Mouse (Mus musculus): ENCODE results near the gene Tmem30b.
A peak's percentile ranks its signal among the peaks of the same experiment; 100 is the strongest.
"Not testable (repeated sequence)": the region's sequence is repeated elsewhere in the genome, so short reads cannot be mapped to it uniquely, and the experiment has no call there.

Tmem30b gene

DNA sequence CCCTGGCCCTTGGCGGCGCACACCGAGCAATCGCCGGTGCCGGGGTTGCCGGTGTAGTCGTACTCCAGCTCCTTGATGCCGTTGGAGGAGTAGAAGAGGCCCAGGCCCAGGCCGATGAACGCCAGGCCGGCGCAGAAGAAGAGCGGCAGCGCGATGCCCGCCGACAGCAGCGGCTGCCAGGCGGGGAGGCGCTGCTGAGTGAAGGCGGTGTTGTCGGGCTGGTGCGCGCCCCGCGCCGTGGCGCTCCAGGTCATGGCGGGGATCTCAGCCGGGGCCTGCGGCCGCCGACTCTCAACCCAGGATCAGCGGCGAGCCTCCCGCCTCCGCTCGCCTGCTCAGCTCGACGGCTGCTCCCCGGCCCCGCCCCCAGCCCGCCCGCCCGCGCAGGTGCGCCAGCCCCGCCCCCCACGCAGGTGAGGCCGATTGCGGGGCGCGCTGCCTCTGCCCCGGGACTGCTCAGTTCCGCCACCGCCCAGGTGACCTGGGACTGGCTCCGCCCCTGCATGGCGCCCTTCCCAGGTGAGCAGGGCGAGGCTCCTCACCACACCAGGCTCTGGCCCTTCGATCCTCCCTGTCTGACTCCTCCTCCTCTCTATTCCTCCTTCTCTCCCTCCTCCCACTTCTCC, at the start of gene Tmem30b:
Gene Tmem30b (minus strand): TSS at position 307 of the 626 bp plus-strand sequence.
- no peak for DNase-seq

DNA sequence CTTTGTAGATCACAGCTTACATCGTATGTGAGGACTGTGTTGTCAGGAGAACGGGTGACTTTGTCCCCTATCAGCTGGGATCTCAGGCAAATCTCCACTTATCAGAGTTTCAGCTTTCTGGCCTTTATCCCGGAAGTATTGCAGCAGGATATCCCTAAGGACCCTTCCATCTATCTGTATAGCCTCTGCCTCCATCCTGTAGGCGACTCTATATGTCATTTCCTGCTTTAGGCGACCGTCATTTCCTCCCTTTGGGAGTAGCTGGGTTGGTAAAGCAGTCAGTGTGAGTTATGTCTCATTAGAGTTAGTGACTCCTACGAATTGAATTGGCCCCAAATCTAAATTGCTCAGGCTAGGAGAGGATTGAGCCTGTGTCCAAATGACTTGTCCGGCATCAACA, 49.0 kb upstream of the Tmem30b start:
- DNase-seq, result no peak

DNA sequence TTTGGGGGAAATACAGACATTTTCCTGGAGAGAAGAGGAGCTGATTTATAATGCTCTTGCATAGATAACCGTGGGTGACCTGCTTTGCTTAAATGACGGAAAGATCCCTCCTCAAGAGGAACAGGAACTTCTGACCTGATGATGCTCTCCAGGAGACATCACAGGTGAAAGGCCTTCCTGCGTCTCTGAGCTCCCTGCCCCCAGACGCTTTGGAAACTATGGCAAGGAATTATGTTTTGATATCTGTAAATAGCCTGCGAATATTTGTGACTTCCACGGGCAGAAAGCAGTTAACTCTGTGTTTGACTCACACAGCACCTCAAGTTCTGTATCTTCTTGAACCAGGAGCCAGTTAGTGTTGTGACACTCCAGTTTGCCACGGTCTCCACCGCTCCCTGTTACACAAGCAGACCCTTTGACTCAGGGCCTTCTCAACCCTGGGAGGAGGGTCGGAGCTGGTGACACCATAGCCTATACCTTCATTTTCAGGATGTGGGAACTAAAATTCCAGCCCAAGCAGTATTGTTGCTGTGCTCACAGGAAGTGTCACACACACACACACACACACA, 48.1 kb upstream of the Tmem30b start:
- DNase-seq, result no peak

DNA sequence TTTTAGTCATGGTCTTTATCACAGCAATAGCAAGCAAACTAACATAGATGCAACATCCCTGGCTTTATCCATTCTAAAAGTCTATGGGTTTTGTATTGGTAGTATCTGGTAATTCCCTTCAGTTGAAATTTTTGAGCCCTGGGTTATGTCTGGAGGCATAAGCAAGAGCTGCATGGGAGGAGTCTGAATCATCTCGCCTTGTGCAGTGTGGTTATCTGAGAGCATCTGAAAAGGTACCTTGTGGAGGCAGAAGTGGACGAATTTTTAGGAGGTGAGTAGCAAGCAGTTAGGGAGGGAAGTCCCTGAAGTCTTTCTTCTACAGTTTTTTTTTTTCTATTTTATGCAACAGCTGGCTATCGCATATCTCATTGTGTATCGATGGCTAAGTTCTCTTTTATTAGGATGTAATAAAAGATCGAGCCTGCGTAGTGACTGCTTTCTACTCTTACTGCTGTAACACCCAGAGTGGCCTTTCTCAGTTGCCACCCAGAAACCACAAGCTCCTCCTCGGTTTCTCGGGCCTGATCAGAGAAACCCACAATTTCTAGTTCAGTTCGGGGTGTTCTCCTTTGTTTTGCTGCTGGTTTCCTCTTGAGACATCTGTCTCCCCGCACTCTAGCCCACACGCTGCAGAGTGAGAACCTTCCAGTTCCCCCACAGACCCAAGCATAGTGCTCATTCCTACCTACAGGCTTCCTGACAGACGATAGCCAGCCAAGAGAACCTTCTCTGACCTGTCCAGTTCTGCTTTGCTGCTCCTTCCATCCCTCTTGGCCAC, 47.0 kb upstream of the Tmem30b start:
- DNase-seq, result peak; percentile 47 to 73

DNA sequence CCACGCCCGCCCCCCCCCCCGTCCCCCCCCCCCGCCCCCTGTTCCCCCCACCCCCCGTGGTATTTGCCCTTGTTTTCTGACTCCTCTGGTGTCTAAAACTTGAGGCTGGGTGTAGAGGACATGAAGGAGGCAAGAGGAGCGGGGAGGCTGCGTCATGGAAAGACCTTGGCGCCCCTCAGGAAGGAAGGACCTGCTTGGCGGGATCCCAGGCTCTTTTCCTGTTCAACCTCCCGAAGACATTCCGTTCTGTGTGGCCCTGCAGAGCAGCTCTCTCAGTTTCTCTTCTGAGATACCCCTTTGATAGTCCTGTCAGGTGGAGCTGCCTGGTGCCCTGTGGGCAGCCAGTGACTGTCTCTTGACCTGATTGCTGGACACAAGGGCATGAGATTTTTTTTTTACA, 45.4 kb upstream of the Tmem30b start:
- no peak for DNase-seq

DNA sequence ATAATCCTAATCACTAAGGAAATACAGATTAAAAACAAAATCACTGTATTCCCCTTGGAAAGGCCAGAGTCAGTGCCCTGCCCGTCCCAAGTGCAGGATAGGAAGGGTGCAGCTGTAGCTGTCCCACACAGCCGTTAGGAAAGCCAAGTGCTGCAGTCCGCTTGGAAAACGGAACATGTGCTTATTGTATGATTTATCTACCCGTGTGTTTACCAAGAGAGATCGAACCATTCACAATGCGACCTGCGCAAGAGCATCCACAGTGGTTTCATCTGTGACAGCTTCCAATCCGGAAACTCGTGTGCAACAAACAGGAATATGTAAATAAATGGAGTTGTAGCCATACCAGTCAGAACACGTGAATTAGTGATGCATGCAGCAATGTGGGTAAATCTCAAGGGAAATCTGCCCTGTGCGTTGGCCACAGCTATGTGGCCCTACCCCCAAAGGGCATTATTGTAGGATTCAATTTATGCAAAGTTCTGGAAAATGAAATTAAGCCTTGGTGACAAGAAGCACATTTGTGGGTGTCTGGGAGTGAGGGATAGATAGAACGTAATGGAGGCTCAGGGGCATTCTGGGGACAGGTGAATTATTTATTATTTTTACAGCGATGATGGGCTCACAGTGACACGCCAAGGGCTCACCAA, 44.6 kb upstream of the Tmem30b start:
- no peak for DNase-seq

DNA sequence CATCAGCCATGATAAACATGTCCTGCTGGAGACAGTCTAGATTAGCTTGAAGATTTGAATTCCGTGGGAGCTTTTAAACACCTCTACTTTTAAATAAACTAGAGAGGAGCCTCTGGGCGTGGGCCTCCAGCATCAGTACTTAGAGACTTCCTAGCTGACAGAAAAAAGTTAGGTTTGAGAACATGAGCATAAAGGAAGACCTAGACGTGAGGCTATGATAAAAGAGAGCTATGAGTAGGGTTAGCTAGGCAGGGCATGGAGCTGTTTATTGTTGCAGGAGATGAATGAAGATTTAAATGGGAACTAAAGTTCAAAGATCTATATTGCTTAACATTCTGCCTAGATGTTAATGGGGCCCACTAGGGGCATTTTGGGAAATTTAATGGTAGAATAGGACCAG, 41.1 kb upstream of the Tmem30b start:
- no peak for DNase-seq

DNA sequence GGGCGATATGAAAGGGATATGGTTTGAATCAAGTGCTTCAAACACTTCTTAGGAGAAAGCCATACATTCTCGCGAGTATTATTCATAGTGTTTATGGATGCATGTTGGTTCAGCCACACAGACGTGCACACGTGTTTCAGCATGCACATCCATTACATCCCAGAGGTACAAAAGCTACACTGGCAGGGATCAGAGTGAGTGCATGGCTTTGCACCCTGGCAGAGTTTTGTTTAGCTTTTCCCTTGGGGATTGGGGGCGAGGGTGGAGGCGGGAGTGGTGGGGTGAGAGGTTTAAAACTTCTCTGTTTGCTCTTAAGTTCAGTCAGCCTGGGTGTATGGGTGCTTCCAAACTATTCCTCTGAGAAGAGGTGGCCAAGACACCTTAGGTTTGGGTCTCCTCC, 39.7 kb upstream of the Tmem30b start:
- no peak for DNase-seq

DNA sequence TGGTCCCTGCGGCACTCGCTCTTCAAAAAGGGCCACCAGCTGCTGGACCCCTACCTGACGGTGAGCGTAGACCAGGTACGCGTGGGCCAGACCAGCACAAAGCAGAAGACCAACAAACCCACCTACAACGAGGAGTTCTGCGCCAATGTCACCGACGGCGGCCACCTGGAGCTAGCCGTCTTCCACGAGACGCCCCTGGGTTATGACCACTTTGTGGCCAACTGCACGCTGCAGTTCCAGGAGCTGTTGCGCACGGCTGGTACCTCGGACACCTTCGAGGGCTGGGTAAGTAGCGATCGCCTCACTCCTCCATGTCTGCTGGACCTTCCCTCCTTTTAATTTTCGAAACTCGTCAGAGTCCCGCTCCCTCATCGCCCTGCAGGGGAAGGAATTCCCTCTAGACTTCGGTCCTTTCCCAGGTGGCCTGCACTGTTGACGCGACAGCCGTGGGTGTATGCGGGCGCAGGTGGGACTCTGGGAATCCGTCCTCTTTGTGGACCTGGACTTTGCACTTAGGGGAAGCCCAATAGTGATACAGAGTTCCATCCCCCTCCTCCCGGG, 39.1 kb upstream of the Tmem30b start:
- no peak for DNase-seq

DNA sequence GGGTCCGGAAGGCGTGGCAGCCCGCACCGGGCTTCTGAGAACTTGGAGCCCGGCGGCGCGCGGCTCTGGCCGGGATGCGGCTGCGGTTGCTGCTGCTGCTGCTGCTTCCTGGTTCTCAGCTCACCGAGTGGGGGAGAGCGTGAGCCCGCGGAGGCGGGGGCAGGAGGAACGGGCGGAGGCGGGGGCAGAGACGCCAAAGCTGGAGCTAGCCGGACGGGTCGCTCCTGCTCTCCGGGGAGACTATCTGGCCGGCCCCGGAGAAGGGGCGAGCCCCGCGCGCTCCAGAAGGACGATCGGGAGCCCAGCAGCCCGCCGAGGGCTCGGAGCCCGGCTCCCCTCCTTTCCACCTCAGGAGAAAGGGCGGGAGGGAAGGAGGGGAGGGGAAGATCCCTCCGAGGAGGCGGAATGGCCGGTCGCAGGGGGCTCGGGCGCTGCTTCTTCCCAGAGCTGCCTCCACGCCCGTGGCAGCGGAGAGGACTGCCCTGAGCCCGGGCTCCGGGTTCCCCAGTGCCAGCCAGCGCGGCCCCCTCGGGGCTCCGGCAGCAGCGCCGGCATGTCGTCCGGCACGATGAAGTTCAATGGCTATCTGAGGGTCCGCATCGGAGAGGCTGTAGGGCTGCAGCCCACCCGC, 38.5 kb upstream of the Tmem30b start, which contains the start of gene Prkch:
Gene Prkch (plus strand): TSS at position 187 of the 631 bp plus-strand sequence.
- peak; percentile 85 to 90 for DNase-seq

DNA sequence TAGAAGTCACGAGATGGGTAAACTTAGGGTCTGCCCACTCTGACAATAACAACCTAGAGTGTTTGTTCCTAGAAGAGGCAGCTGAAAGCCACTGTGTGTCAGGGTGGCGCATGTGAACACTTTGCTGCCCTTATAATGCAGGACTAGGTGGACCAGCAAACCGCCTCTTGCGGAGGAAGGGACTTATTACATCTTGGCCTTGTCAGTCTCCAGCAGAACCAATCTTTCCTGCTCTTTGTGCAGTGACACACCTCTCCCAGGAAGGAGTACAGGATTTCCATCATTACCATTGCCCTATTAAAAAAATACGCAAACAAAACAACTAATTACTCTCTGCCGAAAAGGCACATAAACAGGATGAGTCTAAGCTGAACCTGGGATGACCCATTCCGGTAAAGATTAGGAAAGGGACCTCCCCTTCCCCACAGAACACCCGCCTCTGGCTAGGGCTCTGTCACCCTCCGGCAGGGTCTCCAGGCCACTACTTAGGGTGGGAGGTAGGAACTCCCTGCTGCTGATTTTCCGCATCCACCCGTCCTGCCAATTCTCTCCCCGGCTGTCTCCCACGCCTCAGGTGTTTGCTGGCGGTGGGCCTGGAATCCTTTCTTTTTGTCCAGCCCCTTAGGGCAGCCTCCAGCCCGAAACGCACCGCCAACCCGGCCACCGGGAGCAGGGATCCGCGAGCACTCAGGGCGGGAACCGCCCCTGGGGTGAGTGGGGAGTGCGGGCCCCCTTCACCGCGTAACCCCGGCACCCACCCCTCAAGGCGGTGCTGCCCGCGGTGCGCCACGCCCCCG, 37.8 kb upstream of the Tmem30b start:
- DNase-seq, result no peak

DNA sequence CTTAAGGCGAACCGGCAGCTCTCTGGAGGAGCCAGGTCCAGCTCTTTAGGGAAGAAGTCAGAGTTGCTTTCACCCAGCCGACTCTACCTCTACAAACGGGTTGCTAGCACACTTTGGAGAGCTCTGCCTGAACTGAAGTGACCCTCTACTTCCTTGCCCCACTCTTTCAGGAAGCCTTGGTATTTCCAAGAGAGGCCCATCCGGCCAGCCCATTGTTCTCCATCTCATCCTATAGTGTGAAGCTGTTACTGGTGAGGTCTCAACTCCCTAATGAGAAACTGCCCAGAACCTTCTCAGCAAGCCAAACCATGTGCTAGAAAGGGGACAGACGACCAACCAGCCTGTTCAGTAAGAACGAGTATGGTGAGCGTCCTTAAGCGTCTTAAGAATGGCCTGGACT, 37.1 kb upstream of the Tmem30b start:
- no peak for DNase-seq

DNA sequence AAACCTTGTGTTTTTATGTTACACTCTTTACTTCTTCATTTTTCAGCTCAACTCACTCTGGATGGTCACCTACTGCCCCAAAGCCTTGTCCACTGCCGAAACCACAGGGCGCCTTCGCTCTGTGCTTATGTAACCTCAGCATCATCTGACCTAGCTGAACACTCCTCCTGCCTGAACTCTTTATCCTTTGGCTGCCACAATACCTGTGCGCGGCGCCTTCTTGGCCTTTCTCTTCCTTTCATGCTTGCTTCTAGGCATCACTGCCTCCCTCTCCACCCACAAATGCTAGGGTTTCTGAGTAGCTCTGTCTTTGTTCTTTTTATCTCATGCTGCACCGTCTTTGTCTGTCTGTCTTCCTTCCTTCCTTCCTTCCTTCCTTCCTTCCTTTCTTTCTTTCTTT, 34.6 kb upstream of the Tmem30b start:
- no peak for DNase-seq

DNA sequence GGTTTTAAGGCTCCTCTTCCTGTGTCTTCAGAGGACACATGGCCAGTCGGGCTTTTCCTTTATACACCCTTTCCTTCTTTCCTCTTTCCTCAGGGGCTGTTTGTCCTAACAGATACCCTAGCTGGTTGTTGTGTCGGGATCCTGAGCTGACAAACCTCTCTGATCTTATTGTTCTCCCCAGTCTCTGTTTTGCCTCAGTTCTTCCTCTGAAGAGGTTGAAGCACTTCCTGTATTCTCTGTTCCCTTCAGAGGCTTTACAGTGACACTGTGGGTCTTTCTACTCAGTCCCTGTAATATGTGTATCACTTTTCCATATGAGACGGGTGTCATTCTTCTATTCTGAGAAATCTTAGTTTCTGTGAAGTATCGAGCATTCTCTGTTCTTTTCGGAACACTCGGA, 31.9 kb upstream of the Tmem30b start:
- no peak for DNase-seq

DNA sequence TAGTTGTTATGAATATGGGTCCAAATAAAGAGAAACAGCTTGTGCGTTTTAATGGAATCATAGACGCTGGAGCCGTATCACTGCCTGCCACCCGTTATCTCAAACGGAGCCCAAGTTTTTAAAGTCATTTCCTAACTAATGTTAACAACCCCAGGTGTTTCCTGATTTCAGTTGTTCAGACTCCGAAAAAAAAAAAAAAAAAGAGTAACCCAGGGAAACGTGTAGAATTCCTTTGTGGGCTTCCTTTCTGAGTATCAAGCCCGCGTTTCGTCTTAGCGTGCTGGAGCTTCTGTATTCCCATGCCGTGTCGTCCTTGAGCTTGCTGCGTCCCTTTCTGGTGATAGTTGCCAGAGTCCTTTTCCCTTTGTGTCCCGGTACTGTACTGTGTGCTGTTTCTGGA, 28.4 kb upstream of the Tmem30b start:
- DNase-seq, result no peak

DNA sequence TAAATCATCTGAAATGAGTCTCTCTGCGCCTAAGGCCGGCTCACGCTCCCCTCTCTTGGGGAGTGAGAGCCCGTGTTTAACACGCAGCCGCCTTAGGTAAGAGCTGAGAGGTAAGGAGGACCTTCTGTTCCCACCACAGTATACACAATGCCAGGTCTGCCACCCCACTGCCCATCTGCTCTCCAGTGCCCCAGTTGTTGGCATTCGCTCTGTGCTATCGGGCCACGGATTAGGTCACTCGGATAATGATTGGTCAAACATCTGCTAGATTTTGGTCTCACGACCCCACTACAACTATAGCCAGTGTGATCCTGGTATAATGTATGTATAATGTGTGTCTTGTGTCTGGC, 19.4 kb upstream of the Tmem30b start:
- no peak for DNase-seq

DNA sequence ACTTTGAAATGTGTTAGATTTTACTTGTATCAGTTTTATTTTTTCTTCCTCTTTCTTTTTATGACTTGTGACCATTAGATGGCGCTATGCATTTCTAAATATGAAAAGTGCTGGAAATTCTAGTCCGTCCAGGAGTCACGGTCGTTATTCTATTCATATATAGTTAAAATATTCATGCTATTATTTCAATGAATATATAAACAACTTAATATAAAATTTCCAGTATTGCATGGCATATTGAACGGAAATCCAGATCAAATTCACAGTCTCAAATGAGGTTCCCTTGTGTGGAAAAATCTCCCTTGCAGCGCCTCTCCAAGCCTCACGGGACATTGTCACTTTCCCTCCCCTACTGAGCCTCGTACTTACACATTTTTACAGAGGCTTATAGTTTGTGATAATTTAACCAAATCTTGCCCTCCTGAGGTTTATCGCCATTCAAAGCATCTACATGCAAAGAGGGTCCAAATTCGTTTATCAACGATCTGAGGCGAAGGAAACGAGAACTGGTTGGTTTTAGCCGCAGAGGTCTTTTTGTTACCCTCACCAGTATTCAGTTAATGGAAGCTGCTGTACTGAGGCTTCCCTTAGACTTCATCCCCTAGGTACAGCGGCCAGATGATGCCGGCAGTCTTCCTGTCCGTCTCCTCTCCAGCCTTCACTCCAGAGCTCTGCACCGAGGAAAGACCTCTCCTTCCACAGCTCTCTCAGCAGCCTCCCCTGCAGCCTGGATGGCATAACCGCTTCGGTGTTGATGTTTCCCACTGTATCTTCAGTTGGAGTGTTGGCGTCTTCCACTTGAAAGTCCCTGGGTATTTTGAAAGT, 18.8 kb upstream of the Tmem30b start:
- no peak for DNase-seq

DNA sequence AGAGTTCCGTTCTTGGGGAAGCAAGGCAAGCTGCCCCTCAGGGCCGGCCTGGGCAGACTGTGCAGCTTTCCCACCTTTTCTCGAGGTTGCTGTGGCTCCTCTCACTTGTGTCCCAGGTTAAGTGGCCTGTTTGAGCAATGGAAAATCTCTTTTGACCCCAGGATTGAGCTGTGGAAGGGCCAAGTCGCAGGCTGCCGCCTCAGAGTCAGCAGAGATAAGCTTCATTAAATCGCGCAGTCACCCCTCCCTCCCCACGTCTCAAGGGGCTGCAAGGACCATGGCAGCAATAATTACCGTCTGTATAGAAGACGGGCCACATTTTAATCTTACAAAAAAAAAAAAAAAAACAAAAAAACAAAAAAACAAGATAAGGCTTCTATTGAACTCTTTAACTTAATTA, 18.0 kb upstream of the Tmem30b start:
- DNase-seq, result no peak

DNA sequence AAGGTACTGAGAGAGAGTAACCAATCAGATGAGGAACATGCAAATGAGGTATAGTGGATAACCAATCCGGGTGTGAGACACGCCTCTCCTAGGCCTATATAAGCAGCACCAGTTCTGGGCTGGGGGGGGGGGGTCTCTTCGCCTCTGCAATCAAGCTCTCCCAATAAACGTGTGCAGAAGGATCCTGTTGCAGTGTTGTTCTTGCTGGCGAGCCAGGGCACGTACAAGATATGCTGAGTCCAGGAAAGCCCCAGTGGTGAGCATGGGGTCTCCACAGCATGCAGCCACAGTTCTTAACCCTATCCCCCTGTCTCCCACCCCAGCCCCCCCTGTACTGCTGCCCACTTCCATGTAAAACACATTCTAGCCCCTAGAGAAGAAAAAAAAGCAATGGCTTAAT, 16.9 kb upstream of the Tmem30b start:
- DNase-seq, result not testable (repeated sequence)

DNA sequence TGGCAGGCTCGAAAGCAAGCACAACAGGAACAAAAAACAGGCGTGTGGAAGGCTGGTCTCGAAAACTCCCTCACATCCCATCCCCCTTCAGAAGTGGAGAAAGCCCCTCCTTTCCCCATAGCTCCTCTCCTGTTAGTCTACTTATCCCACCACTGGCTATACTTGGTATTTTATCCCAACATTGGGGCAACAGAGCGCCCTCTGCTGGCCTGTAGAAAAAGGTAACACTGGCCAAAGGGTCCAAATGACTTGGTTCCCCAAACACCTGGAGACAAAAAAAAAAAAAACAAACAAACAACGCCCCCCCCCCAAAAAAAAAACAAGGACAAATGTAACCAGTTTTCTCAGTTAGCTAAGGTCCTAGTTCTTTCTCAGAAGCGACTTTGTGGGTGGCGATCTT, 13.9 kb upstream of the Tmem30b start:
- no peak for DNase-seq

DNA sequence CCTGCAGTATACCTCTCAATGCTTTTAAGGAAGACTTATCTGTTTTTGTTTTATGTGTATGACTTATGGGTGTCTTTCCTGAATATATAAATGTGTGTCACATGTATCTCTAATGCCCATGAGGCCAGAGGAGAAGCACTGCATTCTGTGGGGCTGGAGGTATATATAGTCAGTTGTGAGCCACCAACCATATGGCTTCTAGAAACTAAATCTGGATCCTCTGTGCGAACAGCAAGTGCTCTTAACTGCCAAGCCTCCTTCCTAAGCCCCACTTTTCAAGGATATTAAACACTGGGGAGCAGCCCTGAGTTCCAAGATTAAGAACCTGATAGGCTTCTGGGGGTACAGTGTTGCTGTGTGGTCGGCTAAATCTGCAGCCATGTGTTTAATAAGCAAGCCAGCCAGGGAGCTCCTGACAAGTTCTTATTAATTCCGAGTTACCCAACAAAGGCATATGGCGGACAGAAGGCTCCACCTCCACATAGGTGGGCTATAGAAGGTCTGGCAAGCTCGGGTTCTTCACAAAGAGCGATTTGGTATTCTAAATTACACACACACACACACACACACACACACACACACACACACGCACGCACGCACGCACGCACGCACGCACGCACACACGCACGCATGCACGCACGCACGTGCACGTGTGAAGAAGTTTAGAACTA, 12.5 kb upstream of the Tmem30b start:
- no peak for DNase-seq

Data from thymus, adult 18-20 months (tissue).